Mouse (Mus musculus): ENCODE measurements at regions not wholly inside any gene's neighbourhood (a gene's known extent, or its start where the extent isn't known, plus 50 kb on each side); places are given as distances from the start of the nearest gene placed in this dataset.
A peak's percentile ranks its signal among the peaks of the same experiment; 100 is the strongest.
"Not testable (repeated sequence)": the region's sequence is repeated elsewhere in the genome, so short reads cannot be mapped to it uniquely, and the experiment has no call there.

DNA sequence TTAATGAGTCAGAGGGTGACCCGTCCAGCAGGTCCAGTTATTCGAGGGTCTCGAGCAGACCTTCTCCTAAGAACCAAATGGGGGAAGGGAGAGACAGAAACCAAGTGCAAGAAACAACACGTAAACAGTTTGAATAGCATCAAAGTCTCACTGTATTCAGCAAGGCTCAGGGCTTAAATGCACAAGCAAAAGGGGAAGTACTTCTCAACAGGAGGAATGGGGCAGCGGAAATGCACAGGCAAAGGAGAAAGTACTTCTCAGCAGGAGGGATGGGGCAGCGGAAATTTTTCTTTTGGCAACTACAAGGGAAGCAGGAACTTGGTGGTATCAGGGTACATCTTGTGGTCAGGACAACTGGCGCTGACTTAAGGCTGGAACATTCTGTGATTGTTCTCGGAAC, 330.6 kb downstream of the 9430069I07Rik start:
- H3K9me3 ChIP-seq (ENCODE audit: control insufficient read depth, low read length); H3K27me3 ChIP-seq (ENCODE audit: control insufficient read depth, insufficient read depth, low read length); DNase-seq (ENCODE audit: low spot score); ATAC-seq (ENCODE audit: low FRiP score, low TSS enrichment); H3K4me1 ChIP-seq (replicated peaks; ENCODE audit: control insufficient read depth, insufficient read depth); H3K4me3 ChIP-seq (ENCODE audit: low read depth, low read length); H3K36me3 ChIP-seq (ENCODE audit: control insufficient read depth, insufficient read depth, low read length); H3K27ac ChIP-seq (replicated peaks); H3K4me2 ChIP-seq (replicated peaks; ENCODE audit: low read depth); H3K9ac ChIP-seq (ENCODE audit: low read length): not testable (repeated sequence)
- WGBS = 64% methylated on average over 8 of the region's 8 CpGs

DNA sequence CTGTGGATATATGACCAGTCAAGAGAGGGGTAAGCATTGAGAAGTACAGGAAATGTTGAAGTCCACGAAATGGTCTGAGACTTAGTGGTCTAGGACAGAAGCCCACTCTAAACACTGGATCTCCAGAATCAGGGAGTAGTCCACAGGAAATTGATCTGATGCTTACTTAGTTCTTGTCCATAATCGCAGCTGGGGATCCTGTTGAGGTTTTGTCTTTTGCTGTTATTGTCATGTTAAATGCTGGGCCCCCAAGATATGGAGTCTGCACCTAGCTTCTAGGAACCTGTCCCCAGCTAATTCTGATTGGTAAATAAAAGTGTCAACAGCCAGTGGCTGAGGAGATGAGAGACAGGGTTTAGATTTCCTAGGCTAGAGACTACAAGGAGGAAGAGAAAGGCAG, 332.3 kb downstream of the 9430069I07Rik start:
- Histone ChIP-seq H3K27ac (replicated peaks) (no peak overlapping the region), H3K4me3 (ENCODE audit: low read depth, low read length) (no peak overlapping the region), H3K9ac (ENCODE audit: low read length) (no peak overlapping the region), H3K4me2 (replicated peaks; ENCODE audit: low read depth) (no peak overlapping the region), H3K27me3 (ENCODE audit: control insufficient read depth, insufficient read depth, low read length) (no peaks in the 10 kb centered on the region), H3K36me3 (ENCODE audit: control insufficient read depth, insufficient read depth, low read length) (no peaks in the 10 kb centered on the region), H3K4me1 (replicated peaks; ENCODE audit: control insufficient read depth, insufficient read depth) (no peaks in the 10 kb centered on the region), H3K9me3 (ENCODE audit: control insufficient read depth, low read length) (no peaks in the 10 kb centered on the region)
- ATAC-seq (ENCODE audit: low FRiP score, low TSS enrichment) (no peak), DNase-seq (ENCODE audit: low spot score) (no peak)
- no peak for TF ChIP-seq EP300 (optimal IDR thresholded peaks at IDR 0.05)
- WGBS = 81% methylated on average over 2 of the region's 2 CpGs

DNA sequence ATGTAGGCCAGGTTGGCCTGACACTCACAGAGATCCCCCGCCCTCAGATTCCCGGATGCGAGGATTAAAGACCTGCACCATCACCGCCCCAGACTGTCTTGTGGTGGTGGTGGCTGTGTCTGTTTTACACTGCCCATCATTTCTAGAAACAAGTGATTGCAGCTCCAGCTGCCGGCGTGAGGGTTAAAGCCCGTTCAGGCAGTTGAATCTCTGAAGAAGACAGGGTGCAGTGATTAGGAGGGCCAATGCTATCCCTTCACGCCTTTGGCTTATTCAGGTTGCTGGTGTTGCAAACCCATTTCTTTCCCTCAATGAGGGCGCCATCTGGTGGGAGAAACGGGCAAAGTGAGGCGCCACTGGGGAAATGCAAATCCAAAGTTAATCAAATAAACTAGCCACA, 335.8 kb downstream of the 9430069I07Rik start:
- Histone ChIP-seq H3K4me3 (ENCODE audit: low read depth, low read length) (no peak overlapping the region), H3K9ac (ENCODE audit: low read length) (no peak overlapping the region), H3K27ac (replicated peaks) (no peak overlapping the region), H3K36me3 (ENCODE audit: control insufficient read depth, insufficient read depth, low read length) (no peaks in the 10 kb centered on the region), H3K9me3 (ENCODE audit: control insufficient read depth, low read length) (no peaks in the 10 kb centered on the region), H3K27me3 (ENCODE audit: control insufficient read depth, insufficient read depth, low read length) (no peaks in the 10 kb centered on the region), H3K4me2 (replicated peaks; ENCODE audit: low read depth) (no peak overlapping the region), H3K4me1 (replicated peaks; ENCODE audit: control insufficient read depth, insufficient read depth) (no peaks in the 10 kb centered on the region)
- no peak for TF ChIP-seq EP300 (optimal IDR thresholded peaks at IDR 0.05)
- TF ChIP-seq CTCF (IDR thresholded peaks at IDR 0.05; ENCODE audit: low read depth) = peak; percentile 88
- DNase-seq (ENCODE audit: low spot score) = peak; percentile 78
- ATAC-seq (ENCODE audit: low FRiP score, low TSS enrichment) = no peak; the same call in 1 of the 2 replicates
- 26% methylated on average over 11 of the region's 11 CpGs for WGBS

DNA sequence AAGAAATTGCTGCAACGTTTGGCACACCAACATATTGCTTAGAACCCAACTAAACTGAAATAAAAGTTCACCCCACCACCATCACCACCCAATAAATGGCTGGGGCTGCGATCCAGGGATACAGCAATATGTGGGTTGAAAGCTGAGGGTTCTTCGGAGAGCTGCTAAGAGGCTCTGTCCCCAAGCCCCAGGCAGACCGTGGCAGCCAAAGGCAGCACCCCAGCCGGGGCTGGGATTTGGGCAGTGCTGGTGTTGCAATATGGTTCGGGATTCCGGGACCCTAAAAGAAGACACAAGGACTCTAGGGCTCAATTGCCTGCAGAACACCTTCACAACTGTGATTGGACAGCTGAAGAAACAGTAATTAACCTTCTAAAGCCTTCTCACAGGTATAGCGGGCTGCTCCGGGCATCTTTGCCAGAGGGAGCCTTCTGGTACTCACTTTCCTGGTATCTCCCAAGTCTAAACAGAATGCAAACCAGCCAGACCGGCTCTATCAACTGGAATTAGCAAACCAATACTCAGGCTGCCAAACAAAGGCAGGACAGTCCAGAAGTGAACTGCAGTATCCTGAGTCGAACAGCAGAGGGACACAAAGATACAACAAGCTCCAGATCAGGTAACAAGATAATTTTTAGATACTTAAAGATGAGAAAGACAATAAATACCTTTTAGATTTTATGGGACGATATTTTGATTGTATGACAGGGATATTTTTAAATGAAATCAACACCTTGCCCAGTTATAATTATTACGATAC, 341.1 kb downstream of the 9430069I07Rik start:
- DNase-seq (ENCODE audit: low spot score) (peak; percentile 26), ATAC-seq (ENCODE audit: low FRiP score, low TSS enrichment) (no peak)
- Histone ChIP-seq H3K36me3 (ENCODE audit: control insufficient read depth, insufficient read depth, low read length) (no peaks in the 10 kb centered on the region), H3K4me1 (replicated peaks; ENCODE audit: control insufficient read depth, insufficient read depth) (no peaks in the 10 kb centered on the region), H3K27ac (replicated peaks) (no peak overlapping the region), H3K9ac (ENCODE audit: low read length) (no peak overlapping the region), H3K27me3 (ENCODE audit: control insufficient read depth, insufficient read depth, low read length) (no peaks in the 10 kb centered on the region), H3K4me2 (replicated peaks; ENCODE audit: low read depth) (no peak overlapping the region), H3K9me3 (ENCODE audit: control insufficient read depth, low read length) (no peaks in the 10 kb centered on the region), H3K4me3 (ENCODE audit: low read depth, low read length) (no peak overlapping the region)
- 49% methylated on average over 13 of the region's 13 CpGs for WGBS
- no peak for TF ChIP-seq EP300 (optimal IDR thresholded peaks at IDR 0.05)
- TF ChIP-seq CTCF (IDR thresholded peaks at IDR 0.05; ENCODE audit: low read depth) = peak; percentile 71

DNA sequence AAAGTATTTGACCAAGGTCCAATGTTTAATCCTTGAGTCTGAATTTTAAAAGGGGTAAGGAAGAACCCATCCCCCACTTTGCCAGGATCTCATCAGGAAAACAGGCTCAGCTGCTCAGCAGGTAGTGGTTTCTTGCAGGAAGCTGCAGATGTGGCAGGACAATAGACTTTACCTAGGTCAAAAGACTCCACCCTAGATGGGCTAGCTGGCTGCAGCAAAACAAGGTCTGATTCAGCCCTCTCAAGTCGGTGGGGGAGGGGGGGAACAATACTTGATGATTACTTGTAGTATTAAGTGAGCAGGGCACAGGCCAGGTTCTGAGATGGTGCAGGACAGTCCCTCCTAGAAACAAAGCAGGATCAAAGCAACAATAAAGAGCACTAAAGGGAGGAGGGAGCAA, 349.1 kb downstream of the 9430069I07Rik start:
- H3K9ac ChIP-seq (ENCODE audit: low read length) = no peak overlapping the region
- no peak overlapping the region for H3K27ac ChIP-seq (replicated peaks)
- no peaks in the 10 kb centered on the region for H3K9me3 ChIP-seq (ENCODE audit: control insufficient read depth, low read length)
- TF ChIP-seq CTCF (IDR thresholded peaks at IDR 0.05; ENCODE audit: low read depth) = no peak
- no peak for TF ChIP-seq EP300 (optimal IDR thresholded peaks at IDR 0.05)
- no peaks in the 10 kb centered on the region for H3K27me3 ChIP-seq (ENCODE audit: control insufficient read depth, insufficient read depth, low read length)
- ATAC-seq (ENCODE audit: low FRiP score, low TSS enrichment) (no peak), DNase-seq (ENCODE audit: low spot score) (no peak)
- H3K4me2 ChIP-seq (replicated peaks; ENCODE audit: low read depth) = no peak overlapping the region
- no peaks in the 10 kb centered on the region for H3K4me1 ChIP-seq (replicated peaks; ENCODE audit: control insufficient read depth, insufficient read depth)
- H3K4me3 ChIP-seq (ENCODE audit: low read depth, low read length) = no peak overlapping the region
- 50% methylated on average over 1 of the region's 1 CpGs for WGBS
- no peaks in the 10 kb centered on the region for H3K36me3 ChIP-seq (ENCODE audit: control insufficient read depth, insufficient read depth, low read length)

DNA sequence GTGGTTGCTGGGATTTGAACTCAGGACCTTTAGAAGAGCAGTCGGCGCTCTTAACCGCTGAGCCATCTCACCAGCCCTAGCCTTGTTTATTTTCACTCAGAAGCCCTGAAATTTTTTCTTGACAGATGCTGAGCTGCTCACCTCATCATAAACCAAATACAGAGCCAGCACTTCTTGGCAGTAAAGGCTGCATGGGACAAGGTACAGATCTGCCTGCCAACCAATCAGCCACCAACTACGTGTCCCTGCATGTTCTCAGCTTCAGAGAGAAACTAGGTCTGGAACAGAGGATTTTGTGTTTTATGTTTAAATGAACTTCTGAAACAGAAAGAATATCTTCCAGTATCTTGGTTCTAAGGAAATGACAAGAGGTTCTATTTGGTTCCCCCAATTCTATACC, 365.3 kb downstream of the 9430069I07Rik start:
- WGBS = 72% methylated on average over 4 of the region's 4 CpGs
- Histone ChIP-seq H3K4me1 (replicated peaks; ENCODE audit: control insufficient read depth, insufficient read depth) (no peaks in the 10 kb centered on the region), H3K27ac (replicated peaks) (no peak overlapping the region), H3K36me3 (ENCODE audit: control insufficient read depth, insufficient read depth, low read length) (no peaks in the 10 kb centered on the region), H3K4me3 (ENCODE audit: low read depth, low read length) (no peak overlapping the region), H3K9me3 (ENCODE audit: control insufficient read depth, low read length) (no peaks in the 10 kb centered on the region), H3K27me3 (ENCODE audit: control insufficient read depth, insufficient read depth, low read length) (no peaks in the 10 kb centered on the region), H3K4me2 (replicated peaks; ENCODE audit: low read depth) (no peak overlapping the region), H3K9ac (ENCODE audit: low read length) (no peak overlapping the region)
- ATAC-seq (ENCODE audit: low FRiP score, low TSS enrichment) (no peak), DNase-seq (ENCODE audit: low spot score) (no peak)
- TF ChIP-seq EP300 (optimal IDR thresholded peaks at IDR 0.05) (no peak), CTCF (IDR thresholded peaks at IDR 0.05; ENCODE audit: low read depth) (no peak)
